Mouse (Mus musculus): ENCODE results near the gene Zfp54. TPM values are rescaled to one million over a fixed set of nuclear protein-coding genes. Genes with fewer than 3 reads are reported as not detected.
A peak's percentile ranks its signal among the peaks of the same experiment; 100 is the strongest.
"Not testable (repeated sequence)": the region's sequence is repeated elsewhere in the genome, so short reads cannot be mapped to it uniquely, and the experiment has no call there.

Gene Zfp54
- total RNA-seq (2021) = 1 to 10 TPM; 1.0 to 1.3 TPM
- long read RNA-seq, experiment 1, partial matches to known transcripts = 0 of 3 reads
- long read RNA-seq, experiment 1, other reads (novel, unspliced or antisense) = 0 of 3 reads
- long read RNA-seq, experiment 2, partial matches to known transcripts = 1 of 1 reads
- long read RNA-seq, experiment 2, other reads (novel, unspliced or antisense) = 0 of 1 reads

- intact Hi-C loops (cut with DNase I) = loop anchor here (1.0 to 2.0 kb wide), 3 partner anchors 111 to 192 kb away; no protein-coding TSS in a partner anchor
- Histone ChIP-seq H3K27ac (peak within 1 kb of the TSS; percentile 37; the same call in 1 of the 2 replicates), H3K4me3 (peak within 1 kb of the TSS; percentile 51)
- DNase-seq (ENCODE audit: extremely low spot score in 1 of 2, low spot score in 2 of 2) = peak; percentile 24 to 51
- TF ChIP-seq CTCF (IDR thresholded peaks at IDR 0.05) = peak; percentile 90
Measured at GRCm38 (mm10) chr17:21422664-21423599, at the start of gene Zfp54. Zfp54 (plus strand) TSS chr17:21423227.

- intact Hi-C loops (cut with DNase I) = no loop called here
- H3K27ac ChIP-seq = no peak overlapping the region
- no peak for TF ChIP-seq CTCF (IDR thresholded peaks at IDR 0.05)
- H3K4me3 ChIP-seq = no peak overlapping the region
- no peak for DNase-seq (ENCODE audit: extremely low spot score in 1 of 2, low spot score in 2 of 2)
Measured at GRCm38 (mm10) chr17:21375311-21375710, 47.7 kb upstream of the Zfp54 start.

DNA sequence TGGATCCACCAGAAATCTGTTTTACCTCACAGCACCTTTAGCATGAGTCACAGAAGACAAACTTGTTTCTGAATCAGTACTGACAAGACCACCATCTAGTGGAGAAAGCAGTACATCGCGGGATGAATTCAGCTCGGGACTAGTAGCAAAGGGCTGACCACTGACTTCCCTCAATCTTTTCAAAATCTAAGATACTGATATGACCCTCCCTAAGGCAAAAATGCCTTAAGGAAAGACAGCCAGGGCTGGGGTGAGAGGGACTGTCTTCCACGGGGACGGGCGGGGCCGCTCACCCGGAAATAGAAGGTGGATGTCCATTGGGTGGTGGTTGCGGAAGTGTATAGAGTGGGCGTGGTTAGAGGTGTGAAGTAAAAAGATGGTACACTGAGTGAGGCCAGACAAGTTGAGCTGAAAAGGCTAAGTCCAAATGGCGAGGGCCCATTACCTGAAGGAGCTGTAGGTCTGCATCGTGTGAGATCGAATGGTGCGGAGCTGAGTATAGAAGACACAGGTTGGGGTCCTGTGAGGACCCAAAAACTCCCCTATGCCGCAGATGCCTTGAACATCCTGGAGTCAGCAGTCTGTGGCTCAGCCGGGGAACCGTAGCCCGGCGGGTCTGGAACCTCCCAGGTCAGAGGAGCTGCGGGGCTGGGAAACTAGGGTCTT is 39.5 kb upstream of the Zfp54 start, which contains the start of gene Zfp677:
Gene Zfp677, plus strand, starts transcription at position 358 of the 666 bp plus-strand sequence.
- intact Hi-C loops (cut with DNase I) = no loop called here
- peak; percentile 56 for TF ChIP-seq CTCF (IDR thresholded peaks at IDR 0.05)
- peak within 1 kb of the TSS; percentile 58 for H3K4me3 ChIP-seq
- no peak within 1 kb of the TSS for H3K27ac ChIP-seq
- DNase-seq (ENCODE audit: extremely low spot score in 1 of 2, low spot score in 2 of 2) = peak; percentile 24 to 26

- intact Hi-C loops (cut with DNase I) = no loop called here
- H3K4me3 ChIP-seq = peak overlapping the region; percentile 58
- no peak for DNase-seq (ENCODE audit: extremely low spot score in 1 of 2, low spot score in 2 of 2)
- H3K27ac ChIP-seq = no peak overlapping the region
- no peak for TF ChIP-seq CTCF (IDR thresholded peaks at IDR 0.05)
Measured at GRCm38 (mm10) chr17:21384057-21384411, 39.0 kb upstream of the Zfp54 start.

DNA sequence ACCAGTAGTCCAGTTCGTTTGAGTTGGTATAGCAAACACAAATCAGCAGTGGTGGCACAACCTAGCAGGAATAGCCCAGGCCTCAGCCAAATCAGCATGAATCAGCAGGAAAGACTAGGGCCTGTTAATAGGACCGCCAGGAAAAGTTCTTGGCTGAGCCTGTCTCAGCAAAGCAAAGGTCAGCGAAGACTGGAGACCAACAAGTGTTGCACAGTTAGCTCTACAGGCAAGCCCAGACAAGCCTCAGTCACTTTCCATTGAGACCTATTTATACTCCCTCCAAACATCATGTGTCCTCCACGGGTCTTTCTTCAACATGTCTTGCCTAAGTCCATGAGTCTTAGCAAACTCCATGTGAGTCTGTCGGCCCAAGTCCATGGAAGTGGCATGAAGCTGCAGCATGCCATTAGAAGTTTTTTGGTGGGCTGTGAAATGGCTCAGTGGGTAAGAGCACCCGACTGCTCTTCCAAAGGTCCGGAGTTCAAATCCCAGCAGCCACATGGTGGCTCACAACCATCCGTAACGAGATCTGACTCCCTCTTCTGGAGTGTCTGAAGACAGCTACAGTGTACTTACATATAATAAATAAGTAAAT is 15.9 kb downstream of the Zfp54 start:
- intact Hi-C loops (cut with DNase I); DNase-seq (ENCODE audit: extremely low spot score in 1 of 2, low spot score in 2 of 2); H3K27ac ChIP-seq; H3K4me3 ChIP-seq: not testable (repeated sequence)

DNA sequence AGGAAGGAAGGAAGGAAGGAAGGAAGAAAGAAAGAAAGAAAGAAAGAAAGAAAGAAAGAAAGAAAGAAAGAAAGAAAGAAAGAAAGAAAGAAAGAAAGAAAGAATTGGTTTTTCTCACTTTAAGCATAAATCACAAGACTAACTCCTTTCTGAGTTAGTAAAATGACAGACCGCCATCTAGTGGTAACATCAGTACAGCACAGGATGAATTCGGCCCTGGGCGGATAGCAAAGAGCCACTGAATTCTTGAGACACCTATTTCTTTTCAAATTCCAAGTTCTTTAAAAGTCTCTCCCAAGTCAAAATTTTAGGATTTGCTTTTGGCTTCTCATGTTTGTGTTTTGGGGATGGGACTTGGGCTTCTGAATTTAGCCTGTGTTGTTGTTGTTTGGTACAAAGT is 26.6 kb downstream of the Zfp54 start:
- intact Hi-C loops (cut with DNase I) = loop anchor here (1.0 to 2.0 kb wide), 2 partner anchors 39 to 67 kb away; partner anchors contain the start of gene Zfp53
- peak overlapping the region; percentile 77 for H3K4me3 ChIP-seq
- DNase-seq (ENCODE audit: extremely low spot score in 1 of 2, low spot score in 2 of 2) = peak; percentile 58 to 71

GRCm38 (mm10) chr17:21450138-21450704 is 27.2 kb downstream of the Zfp54 start, which contains the start of gene Zfp51:
Zfp51 (plus strand) TSS chr17:21450374.
- Histone ChIP-seq H3K4me3 (peak within 1 kb of the TSS; percentile 77), H3K27ac (peak within 1 kb of the TSS; percentile 81)
- DNase-seq (ENCODE audit: extremely low spot score in 1 of 2, low spot score in 2 of 2) = peak; percentile 75 to 83
- TF ChIP-seq CTCF (IDR thresholded peaks at IDR 0.05) = no peak
- intact Hi-C loops (cut with DNase I) = loop anchor here (1.0 to 2.0 kb wide), 2 partner anchors 39 to 66 kb away; partner anchors contain the start of gene Zfp53

More for the DNA sequence above, 26.6 kb downstream of the Zfp54 start:
- TF ChIP-seq CTCF (IDR thresholded peaks at IDR 0.05) = peak; percentile 86
- H3K27ac ChIP-seq = peak overlapping the region; percentile 81

DNA sequence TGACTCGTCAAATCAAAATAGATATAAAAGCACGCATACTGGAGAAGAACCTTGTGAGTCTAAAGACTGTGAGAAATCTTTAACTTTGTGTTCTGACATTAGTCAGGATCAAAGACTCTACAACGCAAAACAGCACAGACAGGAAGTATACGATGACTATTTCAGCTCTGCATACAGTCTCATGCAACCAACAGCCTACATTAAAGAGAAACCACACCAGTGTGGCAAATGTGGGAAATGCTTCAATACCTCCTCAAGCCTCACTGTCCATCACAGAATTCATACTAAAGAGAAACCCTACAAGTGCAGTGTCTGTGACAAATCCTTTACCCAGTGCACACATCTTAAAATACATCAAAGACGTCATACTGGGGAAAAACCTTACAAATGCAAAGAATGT is 40.5 kb downstream of the Zfp54 start:
- DNase-seq (ENCODE audit: extremely low spot score in 1 of 2, low spot score in 2 of 2) = no peak
- no peak overlapping the region for H3K4me3 ChIP-seq
- no peak for TF ChIP-seq CTCF (IDR thresholded peaks at IDR 0.05)
- intact Hi-C loops (cut with DNase I) = no loop called here
- no peak overlapping the region for H3K27ac ChIP-seq

DNA sequence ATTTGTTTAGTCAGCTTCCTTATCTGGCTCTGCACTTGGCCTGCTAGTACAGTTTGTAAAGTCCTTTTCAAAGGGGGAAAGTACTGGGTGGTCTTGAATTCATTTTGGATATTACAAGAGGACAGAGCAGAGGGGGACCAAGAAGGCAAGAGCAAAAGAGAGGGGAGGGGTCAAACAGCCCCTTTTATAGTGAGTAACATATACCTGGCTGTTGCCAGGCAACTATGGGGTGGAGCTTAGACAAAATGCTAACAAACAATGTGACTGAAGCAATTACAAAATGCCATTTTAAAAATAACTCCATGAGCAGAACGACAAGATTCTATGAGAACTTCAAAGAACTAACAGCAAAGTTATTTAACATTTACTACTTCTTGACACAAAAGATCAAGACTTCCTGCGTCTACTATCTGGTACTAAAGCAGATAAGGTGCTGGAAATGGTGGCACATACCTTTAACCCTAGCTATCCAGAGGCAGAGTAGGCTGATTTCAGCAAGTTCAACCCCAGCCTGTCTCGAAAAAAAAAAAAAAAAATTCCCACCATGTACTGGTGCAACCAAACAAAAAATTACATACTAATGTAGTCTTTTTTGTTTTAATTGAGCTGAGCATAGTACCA is 49.1 kb downstream of the Zfp54 start:
- no peak for TF ChIP-seq CTCF (IDR thresholded peaks at IDR 0.05)
- intact Hi-C loops (cut with DNase I) = no loop called here
- no peak for DNase-seq (ENCODE audit: extremely low spot score in 1 of 2, low spot score in 2 of 2)
- no peak overlapping the region for H3K27ac ChIP-seq
- no peak overlapping the region for H3K4me3 ChIP-seq

GRCm38 (mm10) chr17:21472653-21473307 is 49.8 kb downstream of the Zfp54 start:
- Histone ChIP-seq H3K4me3 (no peak overlapping the region), H3K27ac (no peak overlapping the region)
- DNase-seq (ENCODE audit: extremely low spot score in 1 of 2, low spot score in 2 of 2) = no peak
- intact Hi-C loops (cut with DNase I) = no loop called here
- TF ChIP-seq CTCF (IDR thresholded peaks at IDR 0.05) = no peak
